Mouse (Mus musculus): Measurements from ENCODE around the gene Calm1. TPM values are rescaled to one million over a fixed set of nuclear protein-coding genes. Genes with fewer than 3 reads are reported as not detected.

Gene Calm1
- polyA plus RNA-seq, 1 experiment from 2014 or later: 1,610 TPM

DNA sequence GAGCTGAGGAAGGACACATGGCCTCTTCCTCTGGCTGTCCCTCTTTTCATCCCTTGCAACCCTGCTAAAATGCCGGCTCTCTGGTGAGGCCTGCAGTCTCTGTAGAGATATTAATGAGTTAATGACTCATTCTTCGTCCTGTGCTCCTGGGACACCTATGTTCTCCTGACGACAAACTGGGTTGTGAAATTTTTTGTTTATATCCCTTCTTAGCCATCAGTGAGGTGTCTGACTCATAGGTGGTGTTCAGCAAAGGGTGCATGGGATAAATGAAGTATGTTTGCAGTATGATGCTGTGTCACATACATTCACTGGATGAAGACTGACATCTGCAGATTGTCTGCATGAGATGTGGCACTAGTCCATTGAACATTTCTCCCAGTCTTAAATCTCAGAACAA is 58.5 kb downstream of the Calm1 start:
- H3K9ac ChIP-seq: no peak overlapping the region
- H3K27ac ChIP-seq (ENCODE audit: low read depth): no peak overlapping the region
- no peaks in the 10 kb centered on the region for H3K4me1 ChIP-seq (ENCODE audit: insufficient read depth)
- no peak for ATAC-seq (ENCODE audit: insufficient read depth)
- no peaks in the 10 kb centered on the region for H3K27me3 ChIP-seq (ENCODE audit: insufficient read depth, low read length)
- H3K4me2 ChIP-seq: no peak overlapping the region
- H3K4me3 ChIP-seq (ENCODE audit: low read depth, low read length): no peak overlapping the region
- WGBS: 59% methylated on average over 3 of the region's 3 CpGs
- DNase-seq: no peak
- no peak for TF ChIP-seq CTCF (IDR thresholded peaks at IDR 0.05; ENCODE audit: low read depth)
- no peaks in the 10 kb centered on the region for H3K36me3 ChIP-seq (ENCODE audit: insufficient read depth)
- H3K9me3 ChIP-seq (ENCODE audit: low read depth, low read length): no peaks in the 10 kb centered on the region

Other genes starting within 250 kb of the Calm1 start
- gene Kcnk13, start 234.9 kb upstream of the Calm1 start, polyA plus RNA-seq (2014; fragmentation: Nextera tagmentation; extraction: Ambion mirVana): 2.7 and 3.6 TPM in 2 replicates
- gene Psmc1, start 89.3 kb upstream of the Calm1 start, polyA plus RNA-seq (2014; fragmentation: Nextera tagmentation; extraction: Ambion mirVana): 308 and 325 TPM in 2 replicates
- 14.5 and 16.7 TPM in 2 replicates for gene Nrde2, start 39.8 kb upstream of the Calm1 start, polyA plus RNA-seq (2014; fragmentation: Nextera tagmentation; extraction: Ambion mirVana)